Mouse (Mus musculus) midbrain, embryonic 14.5 days (tissue): ENCODE measurements around the gene Bcl2l14. TPM values are rescaled to one million over a fixed set of nuclear protein-coding genes. Genes with fewer than 3 reads are reported as not detected.

Experiments used
- ATAC-seq: fragments of 200-750 bp; cut with Nextera tagmentation; 2 replicates; pipeline ENCODE4 v1.8.0; 2017; ENCODE audit warnings: moderate number of reproducible peaks, moderate library complexity; ENCODE audit not compliant: low FRiP score, low TSS enrichment
- DNase-seq: peaks from one replicate; pipeline ENCODE4 v3.0.0-alpha.2; 2015
- H3K27ac ChIP-seq: fragments of 300-500 bp; sonication (generic); replicated peaks from 2 replicates; pipeline ENCODE4 v1.5.1; 2014; ENCODE audit warnings: mild to moderate bottlenecking, low read depth, low read length, moderate library complexity
- H3K27me3 ChIP-seq: fragments of 300-500 bp; sonication (generic); 2 replicates; pipeline ENCODE4 v1.6.1; 2014; ENCODE audit warnings: low read length, control low read depth, mixed read lengths; ENCODE audit not compliant: control insufficient read depth, insufficient read depth
- H3K36me3 ChIP-seq: fragments of 300-500 bp; sonication (generic); 2 replicates; pipeline ENCODE4 v1.6.1; 2014; ENCODE audit warnings: low read length, control low read depth; ENCODE audit not compliant: control insufficient read depth, insufficient read depth
- H3K4me1 ChIP-seq: fragments of 300-500 bp; sonication (generic); 2 replicates; pipeline ENCODE4 v1.6.1; 2014; ENCODE audit warnings: mild to moderate bottlenecking, antibody characterized with exemption, low read length, control low read depth; ENCODE audit not compliant: control insufficient read depth, insufficient read depth
- H3K4me2 ChIP-seq: fragments of 300-500 bp; sonication (generic); 2 replicates; pipeline ENCODE4 v1.6.1; 2014; ENCODE audit warnings: mild to moderate bottlenecking, low read length, moderate library complexity
- H3K4me3 ChIP-seq: fragments of 300-500 bp; sonication (generic); replicated peaks from 2 replicates; pipeline ENCODE4 v1.5.1; 2014; ENCODE audit warnings: low read depth, low read length
- H3K9ac ChIP-seq: fragments of 300-500 bp; sonication (generic); replicated peaks from 2 replicates; pipeline ENCODE4 v1.6.1; 2014; ENCODE audit warnings: mild to moderate bottlenecking, low read length, moderate library complexity
- H3K9me3 ChIP-seq: fragments of 300-500 bp; sonication (generic); 2 replicates; pipeline ENCODE4 v1.6.1; 2016; ENCODE audit warnings: low read length, control low read depth, mixed read lengths; ENCODE audit not compliant: control insufficient read depth
- WGBS: fragments of 180-500 bp; shearing (Covaris S2); extraction: QIAGEN DNeasy Blood & Tissue Kit; methylation state at CpG from one replicate; pipeline ENCODE4 v1.1.7; 2014; 5-methylcytosine and 5-hydroxymethylcytosine counted together
- polyA plus RNA-seq: library from polyadenylated mRNA; unstranded; fragments of >200 nt; fragmentation: Nextera tagmentation; extraction: Ambion mirVana; gene quantifications from 2 replicates; pipeline ENCODE4 v1.2.1, GENCODE M21; 2014

Gene Bcl2l14
- polyA plus RNA-seq, 1 experiment from 2014 or later, result not detected

- no peaks in the 10 kb centered on the region for H3K9me3 ChIP-seq
Observed at GRCm38 (mm10) chr6:134443198-134443904, 47.2 kb downstream of the Bcl2l14 start.

GRCm38 (mm10) chr6:134443925-134444324 lies 47.8 kb downstream of the Bcl2l14 start:
- H3K36me3 ChIP-seq, result peaks cover 10% of the 10 kb centered on the region
- 86% methylated on average over 5 of the region's 5 CpGs for whole genome bisulfite sequencing
- ATAC-seq, result no peak
- H3K4me1 ChIP-seq, result peaks cover 11% of the 10 kb centered on the region; the same call in 1 of the 2 replicates
- H3K4me3 ChIP-seq, result no peak overlapping the region
- DNase-seq, result no peak
- H3K27me3 ChIP-seq, result no peaks in the 10 kb centered on the region
- no peak overlapping the region for H3K27ac ChIP-seq
- H3K4me2 ChIP-seq, result no peak overlapping the region
- no peaks in the 10 kb centered on the region for H3K9me3 ChIP-seq
- H3K9ac ChIP-seq, result no peak overlapping the region

More at GRCm38 (mm10) chr6:134443198-134443904, 47.2 kb downstream of the Bcl2l14 start:
- Histone ChIP-seq H3K4me1 (peaks cover 12% of the 10 kb centered on the region; the same call in 1 of the 2 replicates), H3K4me2 (no peak overlapping the region), H3K4me3 (no peak overlapping the region), H3K36me3 (peaks cover 10% of the 10 kb centered on the region), H3K27me3 (no peaks in the 10 kb centered on the region), H3K27ac (no peak overlapping the region), H3K9ac (no peak overlapping the region)
- ATAC-seq, result no peak
- 86% methylated on average over 9 of the region's 9 CpGs for WGBS
- no peak for DNase-seq

GRCm38 (mm10) chr6:134448451-134448850 lies 52.3 kb downstream of the Bcl2l14 start:
- no peak for DNase-seq
- Histone ChIP-seq H3K27me3 (no peaks in the 10 kb centered on the region), H3K27ac (no peak overlapping the region), H3K4me1 (no peaks in the 10 kb centered on the region), H3K9me3 (no peaks in the 10 kb centered on the region), H3K36me3 (peaks cover 48% of the 10 kb centered on the region), H3K4me2 (no peak overlapping the region), H3K9ac (no peak overlapping the region), H3K4me3 (no peak overlapping the region)
- ATAC-seq, result no peak
- 86% methylated on average over 12 of the region's 12 CpGs for WGBS

GRCm38 (mm10) chr6:134449958-134450357 lies 53.8 kb downstream of the Bcl2l14 start:
- H3K4me3 ChIP-seq, result no peak overlapping the region
- H3K36me3 ChIP-seq, result peaks cover 61% of the 10 kb centered on the region
- H3K4me1 ChIP-seq, result no peaks in the 10 kb centered on the region
- H3K27me3 ChIP-seq, result no peaks in the 10 kb centered on the region
- H3K27ac ChIP-seq, result no peak overlapping the region
- H3K4me2 ChIP-seq, result no peak overlapping the region
- 55% methylated on average over 11 of the region's 11 CpGs for WGBS
- ATAC-seq, result no peak
- no peak overlapping the region for H3K9ac ChIP-seq
- DNase-seq, result peak; percentile 50
- no peaks in the 10 kb centered on the region for H3K9me3 ChIP-seq

GRCm38 (mm10) chr6:134450661-134451119 lies 54.6 kb downstream of the Bcl2l14 start:
- peak; percentile 62 for ATAC-seq
- peaks cover 65% of the 10 kb centered on the region for H3K36me3 ChIP-seq
- peak; percentile 8 for DNase-seq
- H3K4me1 ChIP-seq, result no peaks in the 10 kb centered on the region
- no peaks in the 10 kb centered on the region for H3K27me3 ChIP-seq
- H3K4me3 ChIP-seq, result no peak overlapping the region
- WGBS, result 64% methylated on average over 14 of the region's 14 CpGs
- H3K4me2 ChIP-seq, result no peak overlapping the region
- no peaks in the 10 kb centered on the region for H3K9me3 ChIP-seq
- no peak overlapping the region for H3K9ac ChIP-seq
- 0 out of 2 replicates have a peak overlapping the region, but pooled peaks have one; percentile 17 for H3K27ac ChIP-seq

GRCm38 (mm10) chr6:134454093-134454492 lies 58.0 kb downstream of the Bcl2l14 start:
- Histone ChIP-seq H3K27me3 (no peaks in the 10 kb centered on the region), H3K9ac (no peak overlapping the region), H3K4me3 (no peak overlapping the region), H3K4me2 (no peak overlapping the region), H3K9me3 (no peaks in the 10 kb centered on the region), H3K4me1 (no peaks in the 10 kb centered on the region), H3K27ac (no peak overlapping the region), H3K36me3 (peaks cover 92% of the 10 kb centered on the region)
- ATAC-seq (no peak; the same call in 1 of the 2 replicates), DNase-seq (peak; percentile 28)
- WGBS, result 97% methylated on average over 1 of the region's 1 CpGs

GRCm38 (mm10) chr6:134458376-134458775 lies 62.3 kb downstream of the Bcl2l14 start:
- WGBS, result 97% methylated on average over 1 of the region's 1 CpGs
- H3K4me2 ChIP-seq, result no peak overlapping the region
- no peak for ATAC-seq

GRCm38 (mm10) chr6:134461175-134461574 lies 65.1 kb downstream of the Bcl2l14 start:
- H3K4me1 ChIP-seq, result no peaks in the 10 kb centered on the region
- H3K36me3 ChIP-seq, result peaks cover 81% of the 10 kb centered on the region
- no peak overlapping the region for H3K27ac ChIP-seq
- no peak overlapping the region for H3K4me2 ChIP-seq
- no peak for DNase-seq
- H3K9ac ChIP-seq, result no peak overlapping the region
- no peak overlapping the region for H3K4me3 ChIP-seq
- WGBS, result 90% methylated on average over 6 of the region's 6 CpGs
- H3K27me3 ChIP-seq, result no peaks in the 10 kb centered on the region
- ATAC-seq, result no peak
- no peaks in the 10 kb centered on the region for H3K9me3 ChIP-seq

More at GRCm38 (mm10) chr6:134458376-134458775, 62.3 kb downstream of the Bcl2l14 start:
- peaks cover 89% of the 10 kb centered on the region for H3K36me3 ChIP-seq
- no peak overlapping the region for H3K27ac ChIP-seq
- H3K9ac ChIP-seq, result no peak overlapping the region
- H3K4me1 ChIP-seq, result no peaks in the 10 kb centered on the region
- no peaks in the 10 kb centered on the region for H3K27me3 ChIP-seq
- H3K9me3 ChIP-seq, result no peaks in the 10 kb centered on the region
- no peak overlapping the region for H3K4me3 ChIP-seq
- no peak for DNase-seq

DNA sequence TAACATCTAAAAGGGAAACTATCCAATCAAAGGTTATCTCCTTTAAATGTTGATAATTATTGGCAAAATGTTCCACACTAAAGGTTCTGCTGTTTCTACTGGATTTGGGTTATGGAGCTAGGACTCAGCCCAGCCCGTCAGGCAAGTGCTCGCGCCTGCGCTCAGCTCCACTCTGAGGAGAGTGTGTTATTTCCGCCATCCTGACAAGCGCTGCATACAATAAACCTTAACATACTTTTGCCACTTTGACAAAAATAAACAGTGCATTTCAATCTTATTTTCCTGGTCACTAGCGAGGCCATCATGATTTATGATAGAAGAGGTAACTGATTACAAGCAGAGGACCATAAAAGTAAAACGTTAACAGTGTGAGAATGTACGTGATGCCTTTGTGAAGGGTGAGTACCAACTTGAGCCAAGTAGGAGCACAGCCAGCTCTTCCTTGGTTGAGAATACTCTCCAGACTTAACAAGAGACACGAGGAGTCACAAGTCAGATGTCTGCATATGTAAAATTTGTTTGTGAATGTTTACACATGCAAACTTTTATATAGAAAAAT lies 70.6 kb downstream of the Bcl2l14 start:
- Histone ChIP-seq H3K36me3 (peaks cover 70% of the 10 kb centered on the region), H3K4me3 (no peak overlapping the region)
- 96% methylated on average over 10 of the region's 10 CpGs for WGBS

More for the DNA sequence above, 70.6 kb downstream of the Bcl2l14 start:
- no peaks in the 10 kb centered on the region for H3K9me3 ChIP-seq
- no peak for DNase-seq
- no peak for ATAC-seq
- no peak overlapping the region for H3K9ac ChIP-seq
- H3K27me3 ChIP-seq, result no peaks in the 10 kb centered on the region
- H3K27ac ChIP-seq, result no peak overlapping the region
- no peaks in the 10 kb centered on the region for H3K4me1 ChIP-seq
- H3K4me2 ChIP-seq, result no peak overlapping the region
